16 mouse cellular contexts compared by ENCODE assay signal in the genomic region with DNA sequence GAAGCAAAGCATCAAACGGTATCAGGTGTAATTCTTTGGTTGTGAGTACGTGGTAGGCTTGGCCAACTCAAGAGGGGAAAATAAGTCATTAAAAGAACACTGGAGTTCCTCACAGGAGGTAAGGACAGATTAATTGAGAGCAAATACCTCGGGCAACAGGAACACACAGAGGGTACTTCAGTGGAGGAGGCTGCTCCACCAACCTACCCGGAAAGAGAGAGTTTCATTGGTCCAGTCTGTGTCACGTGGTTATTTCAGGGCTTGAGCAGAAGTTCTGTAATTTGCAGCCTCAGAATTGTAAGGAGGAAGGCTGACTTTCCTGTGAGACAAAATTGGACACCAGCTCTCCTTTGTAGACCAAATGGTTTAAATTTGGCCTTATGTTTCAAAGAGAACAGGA.
DNase-seq lines count a peak whose midpoint lies in the region; ATAC-seq and TF ChIP-seq lines count a peak whose summit lies in the region.
"Had no signal": no experiment of that assay in that cellular context is flagged by ENCODE, and none has a peak within 500 bp of the region (broad histone marks: within the 10 kb centered on the region; RNA-seq: fewer than 3 reads in every experiment).

No protein-coding gene starts in this region.

- intact Hi-C loops in left cerebral cortex, adult 2 months (cut with DNase I) = no loop called here

- no peak overlapping the region for H3K27ac ChIP-seq in left cerebral cortex, adult 2 months
- H3K27ac ChIP-seq: heart, embryonic 15.5 days; kidney, embryonic 15.5 days; stomach, postnatal 0 days had no signal

- H3K4me3 ChIP-seq in left cerebral cortex, adult 2 months = no peak overlapping the region
- H3K4me3 ChIP-seq: heart, embryonic 15.5 days; kidney, embryonic 15.5 days had no signal

- TF ChIP-seq CTCF in left cerebral cortex, adult 2 months (IDR thresholded peaks at IDR 0.05) = no peak

- DNase-seq in CD4-positive helper T cell, adult 2 months (ENCODE audit: low read depth, low spot score) = peak; percentile 17
- peak; percentile 73 for DNase-seq in lung, postnatal 25 days (ENCODE audit: low spot score)
- peak; percentile 34 to 42 for DNase-seq in thymus, postnatal 10 days (ENCODE audit: low spot score in 2 of 2)
- no peak for DNase-seq in left cerebral cortex, adult 2 months (ENCODE audit: extremely low spot score in 1 of 2, low spot score in 2 of 2)
- DNase-seq in kidney, postnatal 10 days = no peak
- DNase-seq: cerebellum, adult 11-12 months; embryo, embryonic 11 days; layer of hippocampus, adult 9-11 months; lung, embryonic 14.5 days; right cerebral cortex, postnatal 4 days had no signal

- peak; percentile 91 for ATAC-seq in granulocyte monocyte progenitor cell, adult 5-6 weeks (replicated peaks; ENCODE audit: poor library complexity, severe bottlenecking)
- ATAC-seq in megakaryocyte-erythroid progenitor cell, adult 5-6 weeks (replicated peaks; ENCODE audit: low FRiP score, low TSS enrichment, poor library complexity, severe bottlenecking) = no peak
- ATAC-seq: hindbrain, embryonic 16.5 days had no signal

Comparison
In these comparisons a context has a peak if more than half of its experiments do, and no peak if none do; other contexts are left out.
1. DNase-seq: peak in CD4-positive helper T cell, adult 2 months (single experiment), lung, postnatal 25 days (single experiment) and thymus, postnatal 10 days (2 of 2); none in left cerebral cortex, adult 2 months (0 of 2) and kidney, postnatal 10 days (single experiment).